Mouse (Mus musculus) ES-Bruce4 (cell line): ENCODE results near the gene Tmem107. TPM values are rescaled to one million over a fixed set of nuclear protein-coding genes. Genes with fewer than 3 reads are reported as not detected.

Experiments used
- H3K27ac ChIP-seq: 2 replicates; pipeline ENCODE4 v1.5.1; 2012; ENCODE audit warnings: low read length, inconsistent platforms; ENCODE audit not compliant: insufficient read depth
- H3K27me3 ChIP-seq: 2 replicates; pipeline ENCODE4 v1.6.1; 2012; ENCODE audit warnings: mild to moderate bottlenecking, low read length, inconsistent platforms; ENCODE audit not compliant: control insufficient read depth, poor library complexity, insufficient read depth, severe bottlenecking
- H3K36me3 ChIP-seq: 2 replicates; pipeline ENCODE4 v1.6.1; 2012; ENCODE audit warnings: inconsistent platforms, mild to moderate bottlenecking, low read length, moderate library complexity; ENCODE audit not compliant: control insufficient read depth, poor library complexity, insufficient read depth, severe bottlenecking
- H3K4me1 ChIP-seq: one replicate; pipeline ENCODE4 v1.8.1; 2011; ENCODE audit warnings: low read length; ENCODE audit not compliant: control insufficient read depth, insufficient read depth
- H3K4me3 ChIP-seq: 2 replicates; pipeline ENCODE4 v1.5.1; 2011; ENCODE audit warnings: low read depth, mild to moderate bottlenecking, low read length
- H3K9ac ChIP-seq: 2 replicates; pipeline ENCODE4 v1.6.1; 2012; ENCODE audit warnings: low read depth, mild to moderate bottlenecking, inconsistent platforms; ENCODE audit not compliant: poor library complexity, severe bottlenecking
- H3K9me3 ChIP-seq: replicated peaks from 2 replicates; pipeline ENCODE4 v1.6.1; 2012; ENCODE audit warnings: mild to moderate bottlenecking, low read length, inconsistent platforms; ENCODE audit not compliant: control insufficient read depth, poor library complexity, insufficient read depth, severe bottlenecking
- CTCF ChIP-seq: IDR thresholded peaks from one replicate; pipeline ENCODE4 v1.8.1; 2011; ENCODE audit warnings: low read depth, low read length
- EP300 ChIP-seq: IDR thresholded peaks from 2 replicates; pipeline ENCODE4 v1.6.1; 2011; ENCODE audit warnings: low read depth, low read length; ENCODE audit not compliant: insufficient read depth
- POLR2A ChIP-seq: IDR thresholded peaks from one replicate; pipeline ENCODE4 v1.8.1; 2011; ENCODE audit warnings: low read length; ENCODE audit not compliant: insufficient read depth
- polyA plus RNA-seq: library from polyadenylated mRNA; stranded (reverse); fragments of >200 nt; gene quantifications from 2 replicates; pipeline ENCODE4 v1.2.4, GENCODE M21; 2011; ENCODE audit warnings: low read depth; ENCODE audit not compliant: missing spikeins, insufficient read depth, insufficient read length

The Tmem107 gene
- polyA plus RNA-seq, 1 experiment: 17.1 TPM

DNA sequence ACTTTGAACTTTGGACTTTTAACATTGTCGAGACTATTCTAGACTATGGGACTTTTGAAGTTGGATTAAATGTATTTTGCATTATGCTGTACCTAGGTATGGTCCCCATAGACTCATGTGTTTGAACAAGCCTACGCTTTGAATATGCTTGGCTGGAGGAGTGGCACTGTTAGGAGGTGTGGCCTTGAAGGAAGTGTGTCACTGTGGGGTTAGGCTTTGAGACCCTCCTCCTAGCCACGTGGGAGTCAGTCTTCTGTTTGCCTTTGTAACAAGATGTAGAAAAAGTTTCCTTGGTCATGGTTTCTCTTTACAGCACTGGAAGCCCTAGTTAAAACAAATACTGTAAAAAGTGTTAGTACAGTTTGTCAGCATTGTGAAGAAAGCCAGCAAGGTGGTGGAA lies 16.8 kb upstream of the Tmem107 start:
- no peaks in the 10 kb centered on the region for H3K9me3 ChIP-seq
- H3K9ac ChIP-seq: no peak overlapping the region
- H3K27me3 ChIP-seq: no peaks in the 10 kb centered on the region
- H3K36me3 ChIP-seq: peaks cover 24% of the 10 kb centered on the region
- H3K27ac ChIP-seq: no peak overlapping the region
- H3K4me3 ChIP-seq: no peak overlapping the region
- no peaks in the 10 kb centered on the region for H3K4me1 ChIP-seq
- TF ChIP-seq EP300 (no peak), CTCF (no peak), POLR2A (no peak)

DNA sequence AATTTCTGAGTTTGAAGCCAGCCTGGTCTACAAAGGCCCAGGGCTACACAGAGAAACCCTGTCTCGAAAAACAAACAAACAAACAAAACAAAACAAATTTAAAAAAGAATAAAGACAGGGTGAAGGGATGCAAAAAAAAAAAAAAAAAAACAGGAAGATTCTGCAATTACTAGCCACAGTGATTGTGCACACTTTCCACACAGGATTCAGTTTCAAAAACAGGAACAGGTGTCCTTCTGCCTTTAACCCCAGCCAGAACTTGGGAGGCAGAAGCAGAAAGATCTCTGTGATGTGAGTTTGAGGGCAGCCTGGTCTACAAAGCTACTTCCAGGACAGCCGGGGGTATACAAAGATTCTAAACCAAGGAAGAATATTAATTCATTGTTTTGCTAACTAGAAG lies 12.3 kb upstream of the Tmem107 start:
- Histone ChIP-seq H3K9me3 (no peaks in the 10 kb centered on the region), H3K4me3 (peak overlapping the region; percentile 90; the same call in 1 of the 2 replicates), H3K4me1 (no peaks in the 10 kb centered on the region), H3K27me3 (no peaks in the 10 kb centered on the region), H3K9ac (peak overlapping the region; percentile 79), H3K36me3 (no peaks in the 10 kb centered on the region), H3K27ac (no peak overlapping the region)
- no peak for TF ChIP-seq EP300
- TF ChIP-seq CTCF: no peak
- TF ChIP-seq POLR2A: no peak

DNA sequence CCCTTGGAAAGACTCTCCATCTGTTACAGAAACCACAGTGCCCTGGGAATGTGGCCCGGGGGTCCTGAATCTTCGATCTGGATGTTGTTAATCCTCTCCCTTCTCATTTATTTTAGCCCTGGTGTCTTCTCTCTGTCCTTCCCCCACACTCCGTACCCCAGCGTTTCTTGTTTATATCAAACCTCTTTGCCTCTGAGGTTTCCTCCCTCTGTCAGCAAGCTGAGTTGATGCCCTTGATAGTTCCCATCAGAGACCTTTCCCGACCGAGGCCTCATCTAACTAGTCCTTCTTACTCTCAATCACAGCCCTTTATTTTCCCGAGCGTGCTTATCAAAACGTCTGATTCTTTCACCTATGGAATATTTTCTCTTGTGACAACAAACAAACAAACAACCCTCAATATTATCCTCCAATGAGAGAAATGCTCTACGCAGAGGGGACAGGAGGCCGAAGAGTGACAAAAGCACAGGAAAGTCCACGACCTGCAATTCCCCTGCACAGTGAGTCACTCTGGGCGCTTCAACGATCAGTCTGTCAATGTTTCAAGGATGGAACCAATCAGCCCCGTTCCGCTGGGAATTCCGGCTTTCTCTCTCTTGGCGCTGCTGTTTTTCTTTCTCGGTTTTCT lies 11.8 kb upstream of the Tmem107 start:
- Histone ChIP-seq H3K4me1 (no peaks in the 10 kb centered on the region), H3K27me3 (no peaks in the 10 kb centered on the region), H3K9me3 (no peaks in the 10 kb centered on the region), H3K36me3 (no peaks in the 10 kb centered on the region), H3K9ac (peak overlapping the region; percentile 79), H3K4me3 (peak overlapping the region; percentile 90), H3K27ac (peak overlapping the region; percentile 27; the same call in 1 of the 2 replicates)
- TF ChIP-seq EP300: no peak
- TF ChIP-seq CTCF: no peak
- TF ChIP-seq POLR2A: no peak

DNA sequence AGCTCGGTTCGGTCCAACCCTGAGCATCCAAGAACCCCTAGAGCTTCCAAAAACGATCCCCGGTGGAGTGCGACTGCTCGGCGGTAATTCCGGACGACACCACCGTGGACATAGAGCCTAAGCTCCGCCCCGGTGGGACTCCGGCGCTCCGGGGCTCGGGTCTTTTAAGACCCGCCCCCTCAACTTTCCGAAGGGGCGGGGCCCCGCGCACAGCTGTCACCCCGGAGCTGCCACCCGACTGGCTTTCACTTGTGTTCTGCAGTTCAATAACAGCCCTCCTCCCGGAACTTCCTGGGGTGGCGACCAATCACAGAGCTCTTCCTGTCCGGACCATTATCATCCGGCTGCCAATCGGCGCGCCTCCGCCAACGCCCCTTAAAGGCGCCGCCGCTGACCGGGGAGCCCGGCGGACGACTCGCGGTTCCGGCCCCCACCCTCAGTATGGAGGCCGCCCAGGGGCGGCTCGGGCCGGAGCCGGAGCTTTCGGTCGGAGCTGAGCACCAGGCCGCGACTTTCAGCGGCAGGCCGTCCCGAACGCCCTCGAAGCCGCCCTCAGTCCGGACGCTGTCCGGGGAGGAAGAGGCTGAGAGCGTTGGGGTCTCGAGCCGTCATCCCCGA lies 11.1 kb upstream of the Tmem107 start, which contains the start of gene Borcs6:
Borcs6 (plus strand) TSS at position 361 of the 618 bp plus-strand sequence.
- Histone ChIP-seq H3K27ac (peak within 1 kb of the TSS; percentile 27; the same call in 1 of the 2 replicates), H3K9ac (peak within 1 kb of the TSS; percentile 87), H3K36me3 (no peaks in the 10 kb centered on the region), H3K4me3 (peak within 1 kb of the TSS; percentile 90), H3K27me3 (no peaks in the 10 kb centered on the region), H3K4me1 (no peaks in the 10 kb centered on the region), H3K9me3 (no peaks in the 10 kb centered on the region)
- TF ChIP-seq POLR2A (no peak), CTCF (no peak), EP300 (no peak)

DNA sequence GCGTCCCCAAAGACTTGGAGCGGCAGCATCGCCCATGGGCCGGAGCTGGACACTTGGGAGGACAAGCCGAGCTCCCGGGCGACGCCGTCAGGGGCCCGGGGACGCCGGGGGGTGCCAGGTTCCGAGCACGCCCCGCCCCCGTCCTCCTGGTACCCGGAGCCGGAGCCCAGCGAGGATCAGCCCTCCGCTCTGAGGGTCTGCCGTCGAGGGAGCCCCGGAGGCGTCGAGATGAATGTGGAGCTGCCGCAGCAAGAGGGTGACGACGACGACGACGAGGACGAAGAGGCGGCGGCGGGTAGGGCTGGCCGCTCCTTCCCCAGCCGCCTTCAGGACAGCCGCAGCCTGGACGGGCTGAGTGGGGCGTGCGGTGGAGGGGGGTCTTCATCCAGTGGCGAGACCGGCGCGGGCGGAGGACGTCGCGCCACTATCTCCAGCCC lies 10.6 kb upstream of the Tmem107 start:
- H3K4me1 ChIP-seq: no peaks in the 10 kb centered on the region
- no peak overlapping the region for H3K27ac ChIP-seq
- H3K9me3 ChIP-seq: no peaks in the 10 kb centered on the region

More for the DNA sequence above, 10.6 kb upstream of the Tmem107 start:
- peak overlapping the region; percentile 79 for H3K4me3 ChIP-seq
- no peaks in the 10 kb centered on the region for H3K36me3 ChIP-seq
- peak overlapping the region; percentile 87 for H3K9ac ChIP-seq
- TF ChIP-seq CTCF (no peak), EP300 (no peak), POLR2A (no peak)
- no peaks in the 10 kb centered on the region for H3K27me3 ChIP-seq
